Mouse (Mus musculus) bone marrow macrophage, adult 2 months (primary cell): ENCODE results near the gene Glrx3. TPM values are rescaled to one million over a fixed set of nuclear protein-coding genes. Genes with fewer than 3 reads are reported as not detected.

Source experiments
- H3K27ac ChIP-seq: 2 replicates; pipeline ENCODE4 v1.5.1; 2012; ENCODE audit warnings: low read depth, low read length; ENCODE audit not compliant: insufficient read depth
- H3K4me1 ChIP-seq: 2 replicates; pipeline ENCODE4 v1.6.1; 2012; ENCODE audit warnings: low read length; ENCODE audit not compliant: control insufficient read depth, insufficient read depth
- H3K4me3 ChIP-seq: 2 replicates; pipeline ENCODE4 v1.5.1; 2012; ENCODE audit warnings: mild to moderate bottlenecking, low read length, moderate library complexity; ENCODE audit not compliant: insufficient read depth
- CTCF ChIP-seq: IDR thresholded peaks from 2 replicates; pipeline ENCODE4 v1.5.1; 2012; ENCODE audit warnings: low read depth, mild to moderate bottlenecking, low read length, moderate library complexity
- POLR2A ChIP-seq: IDR thresholded peaks from 2 replicates; pipeline ENCODE4 v1.6.1; 2012; ENCODE audit warnings: mild to moderate bottlenecking, low read depth, low read length, borderline replicate concordance
- polyA plus RNA-seq: library from polyadenylated mRNA; stranded (reverse); fragments of >200 nt; gene quantifications from 2 replicates; pipeline ENCODE4 v1.2.4, GENCODE M21; 2012; ENCODE audit not compliant: missing spikeins, insufficient read depth, insufficient read length

The Glrx3 gene
- polyA plus RNA-seq = 56.0 and 72.5 TPM in 2 replicates

DNA sequence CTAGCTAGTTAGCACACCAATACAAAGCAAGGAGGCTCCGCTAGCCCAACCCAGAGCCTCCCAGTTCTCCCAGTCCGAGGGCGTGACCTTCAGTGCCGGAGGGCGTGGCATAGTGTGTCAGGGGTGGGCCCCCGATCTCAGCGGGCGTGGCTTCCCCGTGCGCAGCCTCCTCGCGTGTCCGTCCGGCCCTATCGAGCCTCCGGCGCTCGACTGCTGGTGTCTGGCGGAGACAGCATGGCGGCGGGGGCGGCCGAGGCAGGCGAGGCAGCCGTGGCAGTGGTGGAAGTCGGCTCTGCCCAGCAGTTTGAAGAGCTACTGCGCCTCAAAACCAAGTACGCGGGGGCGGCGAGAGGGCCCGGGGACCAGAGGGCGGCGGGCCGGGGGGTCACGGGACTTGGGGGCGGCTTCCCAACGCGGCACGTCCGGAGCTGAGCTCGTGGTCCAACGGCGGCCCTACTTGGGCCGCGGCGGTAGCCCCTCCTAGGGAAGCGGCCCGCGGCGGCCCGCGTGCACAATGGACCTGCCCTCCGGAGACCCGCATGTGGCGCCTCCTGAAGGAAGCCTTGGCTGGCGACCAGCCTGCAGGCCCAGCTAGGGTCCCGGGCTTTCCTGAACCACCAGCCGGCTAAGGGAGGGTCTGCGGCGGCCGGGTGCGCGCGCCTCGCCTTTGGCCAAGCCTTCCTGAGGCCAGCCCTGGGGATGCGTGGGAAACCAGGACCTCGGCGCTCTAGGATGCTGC lies at the start of gene Glrx3:
Gene Glrx3, plus strand, starts transcription at position 175 of the 739 bp plus-strand sequence.
- peak within 1 kb of the TSS; percentile 44 for H3K27ac ChIP-seq
- peak within 1 kb of the TSS; percentile 100 for H3K4me3 ChIP-seq
- TF ChIP-seq POLR2A (no peak), CTCF (no peak)
- H3K4me1 ChIP-seq = peaks cover 12% of the 10 kb centered on the region

DNA sequence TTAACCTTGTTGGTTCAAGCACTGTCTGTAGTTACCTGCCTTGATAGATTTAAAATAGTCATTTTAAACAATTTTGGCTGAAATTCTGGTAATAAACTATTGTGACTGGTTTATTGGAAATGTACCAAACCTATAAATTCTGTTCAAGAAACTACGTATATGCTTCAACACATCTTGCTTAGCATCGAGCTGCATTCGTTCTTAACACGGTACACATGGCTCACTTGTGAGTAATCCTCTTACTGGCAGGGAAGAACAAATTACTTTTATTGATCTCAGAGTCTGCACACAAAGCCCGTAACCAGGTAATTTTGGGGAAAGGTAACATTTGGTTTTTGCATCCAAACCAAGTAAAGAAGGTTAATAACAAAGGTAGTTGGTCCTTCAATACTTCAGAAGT lies 49.6 kb upstream of the Glrx3 start:
- TF ChIP-seq POLR2A (no peak), CTCF (no peak)
- Histone ChIP-seq H3K27ac (no peak overlapping the region), H3K4me3 (no peak overlapping the region), H3K4me1 (no peaks in the 10 kb centered on the region; the same call in 1 of the 2 replicates)

DNA sequence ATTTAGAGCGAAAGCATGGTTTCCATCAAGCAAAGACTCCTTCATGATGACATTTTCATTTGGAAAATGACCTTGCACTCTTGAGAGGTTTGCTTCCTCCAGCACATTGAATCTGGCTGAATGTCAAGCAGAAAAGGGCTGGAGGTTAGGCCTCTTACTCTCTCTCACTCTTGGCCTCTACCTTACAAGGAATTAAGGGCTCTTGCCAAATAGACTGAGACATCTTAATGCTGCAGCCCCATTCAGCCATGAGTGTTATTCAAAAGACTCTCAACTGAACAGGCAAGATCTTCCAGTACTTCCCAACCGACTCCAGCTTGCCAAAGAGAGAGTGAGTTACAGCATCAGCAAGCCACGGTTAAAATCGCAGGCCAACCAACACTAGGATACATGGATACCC lies 42.0 kb upstream of the Glrx3 start:
- TF ChIP-seq CTCF = no peak
- TF ChIP-seq POLR2A = no peak
- peaks cover 4% of the 10 kb centered on the region; the same call in 1 of the 2 replicates for H3K4me1 ChIP-seq
- no peak overlapping the region for H3K27ac ChIP-seq
- H3K4me3 ChIP-seq = no peak overlapping the region

DNA sequence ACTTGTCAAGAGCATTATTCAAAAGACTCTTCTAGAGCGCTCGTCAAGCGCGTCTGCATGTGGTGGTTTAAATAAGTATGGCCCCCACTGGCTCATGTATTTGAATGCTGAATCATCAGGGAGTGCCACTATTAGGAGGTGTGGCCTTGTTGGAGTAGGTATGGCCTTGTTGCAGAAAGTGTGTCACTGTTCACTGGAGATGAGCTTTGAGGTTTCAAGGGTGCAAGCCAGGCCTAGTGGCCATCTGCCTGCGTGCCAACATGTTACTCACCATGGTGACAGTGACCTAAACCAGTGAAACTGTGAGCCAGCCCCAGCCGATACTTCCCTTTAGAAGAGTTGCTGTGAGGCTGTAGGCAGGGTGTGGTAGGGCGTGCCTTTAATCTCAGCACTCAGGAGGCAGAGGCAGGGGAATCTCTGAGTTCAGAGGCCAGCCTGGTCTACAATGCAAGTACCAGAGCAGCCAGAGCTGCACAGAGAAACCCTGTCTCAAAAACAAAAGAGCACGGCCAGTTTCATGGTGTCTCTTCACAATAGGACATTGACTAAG lies 40.0 kb upstream of the Glrx3 start:
- Histone ChIP-seq H3K27ac (no peak overlapping the region), H3K4me3 (no peak overlapping the region), H3K4me1 (peaks cover 4% of the 10 kb centered on the region; the same call in 1 of the 2 replicates)
- TF ChIP-seq CTCF (no peak), POLR2A (no peak)

DNA sequence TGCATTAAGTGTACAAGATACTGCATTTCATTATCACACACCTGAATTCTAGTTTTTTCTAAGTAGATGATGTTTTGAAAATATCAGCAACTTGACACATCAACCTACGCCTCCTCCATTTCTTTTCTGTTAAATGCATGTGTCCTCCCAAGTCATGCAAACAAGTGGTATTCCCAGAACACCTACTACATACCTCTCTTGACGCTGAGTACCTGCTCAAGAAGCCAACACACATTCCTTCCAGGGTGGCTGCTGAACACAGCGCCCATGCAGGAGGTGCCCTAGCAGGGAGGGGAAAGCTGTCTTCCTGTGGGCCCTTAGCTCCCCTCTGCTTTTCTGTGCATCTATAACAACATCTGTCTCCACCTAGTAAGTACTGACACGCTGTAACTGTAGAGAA lies 38.4 kb upstream of the Glrx3 start:
- peaks cover 4% of the 10 kb centered on the region; the same call in 1 of the 2 replicates for H3K4me1 ChIP-seq
- no peak overlapping the region for H3K4me3 ChIP-seq
- no peak overlapping the region for H3K27ac ChIP-seq
- TF ChIP-seq POLR2A (no peak), CTCF (no peak)

DNA sequence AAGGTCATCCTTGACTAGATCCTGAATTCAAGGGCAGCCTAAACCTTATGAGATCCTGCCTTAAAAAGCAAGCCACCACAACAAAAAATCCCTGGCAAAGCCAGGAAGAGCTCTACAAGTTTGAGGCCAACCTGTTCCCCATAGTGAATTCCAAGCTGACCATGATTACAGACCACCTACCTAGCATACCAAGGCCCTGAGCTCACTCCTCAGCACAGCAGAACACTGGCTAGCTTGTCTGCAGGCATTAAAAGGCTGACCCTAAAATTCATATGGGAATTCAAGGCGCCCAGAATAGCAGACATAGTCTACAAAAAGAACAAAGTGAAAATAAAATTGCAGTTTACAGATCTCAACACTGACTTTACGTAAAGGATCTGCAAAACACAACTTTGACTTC lies 33.3 kb upstream of the Glrx3 start:
- TF ChIP-seq POLR2A (no peak), CTCF (no peak)
- Histone ChIP-seq H3K27ac (no peak overlapping the region), H3K4me3 (no peak overlapping the region), H3K4me1 (peaks cover 20% of the 10 kb centered on the region)

DNA sequence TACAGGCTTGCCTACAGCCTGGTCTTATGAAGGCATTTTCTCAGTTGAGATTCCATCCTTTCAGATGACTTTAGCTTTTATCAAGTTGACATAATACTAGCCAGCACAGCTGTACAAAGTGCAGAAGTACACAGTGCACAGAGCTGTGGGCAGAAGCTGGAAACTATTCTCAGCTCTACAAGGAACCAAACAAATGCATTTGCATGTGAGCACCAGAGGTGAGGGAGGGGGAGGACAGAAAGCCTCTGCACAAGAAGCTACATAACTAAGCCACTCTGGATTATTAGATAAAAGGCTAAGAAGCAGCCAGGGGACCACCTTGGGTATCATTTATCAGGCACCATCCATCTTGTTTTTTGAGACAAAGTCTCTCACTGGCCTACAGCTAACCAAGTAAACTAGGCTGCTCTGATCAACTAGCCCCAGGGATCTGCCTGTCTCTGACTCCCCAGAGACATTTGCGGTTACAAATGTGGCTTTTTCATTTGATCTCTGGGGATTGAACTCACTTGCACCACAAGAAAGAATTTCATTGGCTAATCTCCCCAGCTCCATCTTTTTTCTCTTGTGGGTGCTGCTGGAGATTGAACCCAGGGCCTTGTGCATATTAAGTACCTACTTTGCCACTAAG lies 29.9 kb upstream of the Glrx3 start:
- Histone ChIP-seq H3K4me3 (no peak overlapping the region), H3K4me1 (peaks cover 31% of the 10 kb centered on the region), H3K27ac (no peak overlapping the region)
- TF ChIP-seq POLR2A (no peak), CTCF (no peak)

DNA sequence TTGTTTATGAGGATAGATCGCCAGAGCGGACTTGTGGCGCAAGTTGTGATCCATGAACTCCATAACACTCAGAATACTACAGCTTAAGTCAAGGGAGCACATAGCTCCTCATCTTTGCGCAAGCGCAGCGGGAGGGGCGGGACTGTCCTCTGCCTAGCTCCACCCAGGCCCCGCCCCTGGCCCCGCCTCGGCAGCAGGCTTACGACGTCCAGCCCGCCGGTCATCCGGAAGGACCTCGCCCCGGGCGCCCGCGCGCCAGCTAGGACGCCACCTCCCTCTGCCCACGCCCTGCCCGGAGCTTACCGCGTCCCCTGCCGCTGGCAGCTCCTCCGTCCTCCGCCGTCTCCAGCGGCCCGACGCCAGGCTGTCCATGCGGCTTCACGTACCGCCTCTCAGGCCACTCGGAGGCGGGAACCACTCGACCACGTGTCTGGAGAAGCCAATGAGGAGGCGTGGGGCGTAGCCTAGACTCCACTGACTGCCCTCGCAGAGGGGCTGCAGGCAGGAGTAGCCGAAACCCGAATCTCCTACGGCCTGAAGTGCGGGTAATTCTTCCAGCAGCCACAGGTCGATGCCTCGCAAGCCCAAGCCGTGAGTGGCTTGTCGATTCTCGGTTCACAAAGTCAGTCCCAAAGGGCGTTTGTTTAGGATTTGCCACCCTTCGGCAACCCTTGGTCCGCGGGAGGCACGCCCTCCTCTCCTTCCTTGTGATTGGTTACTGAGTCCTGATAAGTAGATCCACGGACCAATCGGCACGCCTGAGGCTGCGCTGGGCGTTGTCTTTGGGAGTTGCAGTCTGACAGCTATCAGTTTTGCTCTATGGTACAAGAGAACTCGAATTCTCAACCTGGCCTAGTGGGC lies 26.8 kb upstream of the Glrx3 start, which contains the start of gene 9430038I01Rik:
Gene 9430038I01Rik, minus strand, starts transcription at position 426 of the 861 bp plus-strand sequence.
- TF ChIP-seq POLR2A = no peak
- Histone ChIP-seq H3K27ac (peak within 1 kb of the TSS; percentile 84), H3K4me1 (peaks cover 25% of the 10 kb centered on the region)

DNA sequence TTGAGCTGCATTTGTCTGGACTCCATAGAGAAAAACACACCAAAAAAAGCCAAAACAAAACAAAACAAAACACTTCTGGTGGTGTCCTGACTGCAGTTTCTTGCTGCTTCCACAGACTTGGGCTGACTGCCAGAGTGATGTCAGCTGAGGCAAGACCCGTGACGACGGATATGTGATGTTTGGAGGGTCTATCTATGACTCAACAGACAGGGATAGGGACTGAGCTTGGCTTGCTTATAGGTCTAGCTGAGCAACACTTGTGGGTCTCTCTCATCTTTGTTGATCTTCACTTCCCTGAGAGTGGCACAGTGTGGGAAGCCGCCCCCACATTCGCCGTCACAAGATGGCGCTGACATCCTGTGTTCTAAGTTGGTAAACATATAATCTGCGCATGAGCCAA lies 22.7 kb upstream of the Glrx3 start:
- Histone ChIP-seq H3K27ac (no peak overlapping the region), H3K4me1 (peaks cover 5% of the 10 kb centered on the region; the same call in 1 of the 2 replicates), H3K4me3 (no peak overlapping the region)
- TF ChIP-seq CTCF (no peak), POLR2A (no peak)

More for the DNA sequence above, 26.8 kb upstream of the Glrx3 start, which contains the start of gene 9430038I01Rik:
- peak within 1 kb of the TSS; percentile 74 for H3K4me3 ChIP-seq
